Mouse (Mus musculus) forebrain, embryonic 10.5 days (tissue): Measurements from ENCODE around the gene Scnm1. TPM values are rescaled to one million over a fixed set of nuclear protein-coding genes. Genes with fewer than 3 reads are reported as not detected.
"Not testable (repeated sequence)": the region's sequence is repeated elsewhere in the genome, so short reads cannot be mapped to it uniquely, and the experiment has no call there.

Experiments used
- DNase-seq: peaks from one replicate; pipeline ENCODE4 v3.0.0-alpha.2; 2017; ENCODE audit warnings: low spot score; ENCODE audit errors: extremely low spot score
- H3K27ac ChIP-seq: fragments of 300-500 bp; sonication (generic); 2 replicates; pipeline ENCODE4 v1.5.1; 2016; ENCODE audit warnings: mild to moderate bottlenecking
- H3K27me3 ChIP-seq: fragments of 300-500 bp; sonication (generic); 2 replicates; pipeline ENCODE4 v1.6.1; 2016; ENCODE audit warnings: mild to moderate bottlenecking; ENCODE audit not compliant: poor library complexity, severe bottlenecking
- H3K36me3 ChIP-seq: fragments of 300-500 bp; sonication (generic); replicated peaks from 2 replicates; pipeline ENCODE4 v1.6.1; 2016; ENCODE audit warnings: mild to moderate bottlenecking, moderate library complexity
- H3K4me1 ChIP-seq: fragments of 300-500 bp; sonication (generic); 2 replicates; pipeline ENCODE4 v1.6.1; 2016
- H3K4me3 ChIP-seq: fragments of 300-500 bp; sonication (generic); 2 replicates; pipeline ENCODE4 v1.5.1; 2016; ENCODE audit warnings: mild to moderate bottlenecking, moderate library complexity
- H3K9me3 ChIP-seq: fragments of 300-500 bp; sonication (generic); 2 replicates; pipeline ENCODE4 v1.6.1; 2016; ENCODE audit warnings: mild to moderate bottlenecking, moderate library complexity
- WGBS: fragments of 180-500 bp; shearing (Covaris S2); methylation state at CpG from one replicate; pipeline ENCODE4 v1.1.7; 2016; 5-methylcytosine and 5-hydroxymethylcytosine counted together
- polyA plus RNA-seq: library from polyadenylated mRNA; unstranded; fragments of >200 nt; fragmentation: Nextera tagmentation; extraction: Ambion mirVana; gene quantifications from 2 replicates; pipeline ENCODE4 v1.2.1, GENCODE M21; 2016

The Scnm1 gene
- polyA plus RNA-seq, 1 experiment from 2014 or later, result 75.8 TPM

GRCm38 (mm10) chr3:95121580-95121979, 12.2 kb downstream of the Scnm1 start:
- H3K27ac ChIP-seq, result no peak overlapping the region
- no peak for DNase-seq
- whole genome bisulfite sequencing, result 94% methylated on average over 6 of the region's 6 CpGs
- H3K9me3 ChIP-seq, result no peaks in the 10 kb centered on the region
- H3K4me3 ChIP-seq, result no peak overlapping the region
- H3K4me1 ChIP-seq, result 0 out of 2 replicates have a peak, but pooled peaks cover 4% of the 10 kb centered on the region
- no peaks in the 10 kb centered on the region for H3K27me3 ChIP-seq
- peaks cover 71% of the 10 kb centered on the region for H3K36me3 ChIP-seq

- Histone ChIP-seq H3K9me3 (no peaks in the 10 kb centered on the region), H3K4me3 (no peak overlapping the region), H3K27me3 (no peaks in the 10 kb centered on the region), H3K27ac (no peak overlapping the region), H3K4me1 (peaks cover 1% of the 10 kb centered on the region), H3K36me3 (peaks cover 92% of the 10 kb centered on the region)
- WGBS, result 92% methylated on average over 2 of the region's 2 CpGs
- DNase-seq, result no peak
Observed at GRCm38 (mm10) chr3:95117751-95118150, 16.1 kb downstream of the Scnm1 start.

- 96% methylated on average over 1 of the region's 1 CpGs for WGBS
- Histone ChIP-seq H3K4me1 (peaks cover 15% of the 10 kb centered on the region), H3K36me3 (peaks cover 42% of the 10 kb centered on the region), H3K27ac (no peak overlapping the region), H3K27me3 (no peaks in the 10 kb centered on the region), H3K9me3 (no peaks in the 10 kb centered on the region), H3K4me3 (peak overlapping the region; percentile 72)
- no peak for DNase-seq
Observed at GRCm38 (mm10) chr3:95112760-95113159, 21.1 kb downstream of the Scnm1 start.

GRCm38 (mm10) chr3:95110911-95111726, 22.7 kb downstream of the Scnm1 start, which contains the start of gene Vps72:
Gene Vps72 (plus strand): TSS chr3:95111022.
- Histone ChIP-seq H3K36me3 (peaks cover 26% of the 10 kb centered on the region), H3K27me3 (no peaks in the 10 kb centered on the region), H3K27ac (peak within 1 kb of the TSS; percentile 95), H3K4me3 (peak within 1 kb of the TSS; percentile 72), H3K9me3 (no peaks in the 10 kb centered on the region), H3K4me1 (peaks cover 19% of the 10 kb centered on the region)
- WGBS, result 2% methylated on average over 54 of the region's 54 CpGs
- peak; percentile 93 for DNase-seq

GRCm38 (mm10) chr3:95107898-95108297, 25.9 kb downstream of the Scnm1 start:
- Histone ChIP-seq H3K36me3 (peaks cover 11% of the 10 kb centered on the region), H3K9me3 (no peaks in the 10 kb centered on the region), H3K4me3 (no peak overlapping the region), H3K4me1 (peaks cover 31% of the 10 kb centered on the region), H3K27ac (no peak overlapping the region), H3K27me3 (no peaks in the 10 kb centered on the region)
- WGBS, result 80% methylated on average over 2 of the region's 2 CpGs
- DNase-seq, result no peak

GRCm38 (mm10) chr3:95107308-95107707, 26.5 kb downstream of the Scnm1 start:
- not testable (repeated sequence) for DNase-seq, H3K9me3 ChIP-seq, H3K27me3 ChIP-seq
- H3K4me3 ChIP-seq, result peak overlapping the region; percentile 98
- H3K36me3 ChIP-seq, result peaks cover 16% of the 10 kb centered on the region
- peak overlapping the region; percentile 90 for H3K27ac ChIP-seq
- H3K4me1 ChIP-seq, result peaks cover 25% of the 10 kb centered on the region

- WGBS, result under 1% methylated on average over 51 of the region's 51 CpGs
- Histone ChIP-seq H3K4me1 (peaks cover 21% of the 10 kb centered on the region), H3K36me3 (peaks cover 20% of the 10 kb centered on the region), H3K27ac (peak within 1 kb of the TSS; percentile 90), H3K9me3 (no peaks in the 10 kb centered on the region), H3K4me3 (peak within 1 kb of the TSS; percentile 98), H3K27me3 (no peaks in the 10 kb centered on the region)
- DNase-seq, result peak; percentile 98
Observed at GRCm38 (mm10) chr3:95106338-95107117, 27.3 kb downstream of the Scnm1 start, which contains the start of gene Pip5k1a. Gene Pip5k1a (minus strand): TSS chr3:95106930.

GRCm38 (mm10) chr3:95105586-95106337, 28.0 kb downstream of the Scnm1 start:
- Histone ChIP-seq H3K27me3 (no peaks in the 10 kb centered on the region), H3K36me3 (peaks cover 27% of the 10 kb centered on the region), H3K27ac (peak overlapping the region; percentile 90), H3K9me3 (no peaks in the 10 kb centered on the region), H3K4me1 (peaks cover 28% of the 10 kb centered on the region), H3K4me3 (peak overlapping the region; percentile 98)
- WGBS, result 4% methylated on average over 16 of the region's 16 CpGs
- no peak for DNase-seq

- Histone ChIP-seq H3K9me3 (no peaks in the 10 kb centered on the region), H3K27ac (peak overlapping the region; percentile 90; the same call in 1 of the 2 replicates), H3K4me3 (peak overlapping the region; percentile 98), H3K36me3 (peaks cover 30% of the 10 kb centered on the region), H3K4me1 (peaks cover 25% of the 10 kb centered on the region), H3K27me3 (no peaks in the 10 kb centered on the region)
- WGBS, result 74% methylated on average over 4 of the region's 4 CpGs
- no peak for DNase-seq
Observed at GRCm38 (mm10) chr3:95105121-95105520, 28.7 kb downstream of the Scnm1 start.

GRCm38 (mm10) chr3:95100854-95101253, 33.0 kb downstream of the Scnm1 start:
- H3K27ac ChIP-seq, result no peak overlapping the region
- no peaks in the 10 kb centered on the region for H3K9me3 ChIP-seq
- peaks cover 21% of the 10 kb centered on the region for H3K4me1 ChIP-seq
- DNase-seq, result no peak
- no peaks in the 10 kb centered on the region for H3K27me3 ChIP-seq
- H3K36me3 ChIP-seq, result peaks cover 57% of the 10 kb centered on the region
- H3K4me3 ChIP-seq, result no peak overlapping the region
- WGBS, result 26% methylated on average over 2 of the region's 2 CpGs

- Histone ChIP-seq H3K4me1 (no peaks in the 10 kb centered on the region), H3K9me3 (no peaks in the 10 kb centered on the region), H3K27ac (no peak overlapping the region), H3K27me3 (no peaks in the 10 kb centered on the region), H3K36me3 (peaks cover 31% of the 10 kb centered on the region), H3K4me3 (no peak overlapping the region)
- WGBS, result 95% methylated on average over 1 of the region's 1 CpGs
- DNase-seq, result no peak
Observed at GRCm38 (mm10) chr3:95088071-95088470, 45.7 kb downstream of the Scnm1 start.
